Mouse (Mus musculus) left cerebral cortex, adult 2 months (tissue): ENCODE data around the gene E130114P18Rik. TPM values are rescaled to one million over a fixed set of nuclear protein-coding genes. Genes with fewer than 3 reads are reported as not detected.

Source experiments
- DNase-seq, 2 experiments: peaks; one replicate each; pipeline ENCODE4 v3.0.0; 2021 to 2022; ENCODE audit warnings: low spot score in 2 of 2, mixed read lengths in 1 of 2; ENCODE audit errors: extremely low spot score in 1 of 2
- H3K27ac ChIP-seq: fragments of 200-600 bp; 2 replicates; pipeline ENCODE4 v1.8.1; 2022
- H3K4me3 ChIP-seq: fragments of 200-600 bp; 2 replicates; pipeline ENCODE4 v1.8.1; 2022
- CTCF ChIP-seq: fragments of 200-600 bp; IDR thresholded peaks from 2 replicates; pipeline ENCODE4 v1.8.1; 2022; ENCODE audit warnings: antibody characterized with exemption, mild to moderate bottlenecking, moderate library complexity
- intact Hi-C: fragments of 180-260 bp; cut with DNase I; formaldehyde crosslinking; loops from one replicate; pipeline ENCODE4 v1.15.1; 2025
- total RNA-seq, 2 experiments: library from RNA; stranded (reverse); gene quantifications; 2 replicates each; pipeline ENCODE4 v1.2.3; 2021

E130114P18Rik gene
- total RNA-seq, 2 experiments from 2014 or later, result 3.7 to 4.9 TPM

DNA sequence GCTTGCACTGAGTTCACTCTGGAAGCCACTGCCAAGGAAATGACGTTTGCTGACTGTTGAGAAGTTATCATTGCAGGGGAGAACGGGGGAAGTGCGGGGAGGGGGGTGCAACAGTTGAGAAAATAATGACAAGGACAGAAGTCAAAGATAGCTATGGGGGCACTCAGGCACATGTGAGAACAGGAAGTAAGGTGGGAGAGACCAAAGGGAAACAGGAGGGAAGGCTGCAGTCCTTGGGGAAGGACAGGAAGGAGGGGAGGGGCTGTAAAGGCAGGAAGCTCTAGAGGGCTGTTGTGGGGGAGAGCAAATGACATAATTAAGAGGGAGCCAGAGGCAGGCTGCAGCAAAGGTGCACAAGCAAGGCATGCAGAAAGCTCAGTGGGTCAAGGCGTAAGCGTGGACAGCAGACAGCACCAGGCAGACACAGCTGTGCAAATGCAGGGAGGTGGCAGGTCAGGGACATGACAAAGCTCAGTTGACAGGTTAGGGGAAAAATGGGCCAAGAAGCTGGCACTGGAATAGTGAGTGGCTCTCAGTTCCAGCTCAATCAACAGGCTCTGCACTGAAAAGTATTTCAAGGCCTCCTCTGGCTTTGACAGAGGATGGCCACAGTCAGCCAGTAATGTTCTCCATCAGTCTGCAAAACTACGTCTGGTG, 103.9 kb downstream of the E130114P18Rik start:
- intact Hi-C loops, result no loop called here
- no peak for DNase-seq
- Histone ChIP-seq H3K4me3 (no peak overlapping the region), H3K27ac (no peak overlapping the region)
- no peak for TF ChIP-seq CTCF

DNA sequence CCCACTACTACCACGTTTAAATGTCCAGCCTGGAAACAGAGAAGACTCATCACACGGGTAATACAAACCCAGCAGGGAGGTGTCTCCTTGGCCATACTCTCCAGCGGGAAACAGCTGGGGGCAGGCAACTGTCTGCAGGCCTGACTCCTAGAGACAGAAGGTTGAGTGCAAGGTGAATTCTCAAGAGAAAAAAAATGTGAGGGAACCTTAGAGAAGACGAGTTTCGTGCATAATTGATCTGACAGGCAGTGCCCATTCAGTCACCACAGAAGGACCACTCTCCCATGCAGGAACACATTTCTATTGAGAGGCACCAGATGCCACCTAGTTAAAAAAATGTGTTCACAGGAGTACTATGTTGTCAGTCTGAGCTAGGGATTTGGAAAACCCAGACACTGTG, 105.4 kb downstream of the E130114P18Rik start:
- Histone ChIP-seq H3K27ac (no peak overlapping the region), H3K4me3 (no peak overlapping the region)
- TF ChIP-seq CTCF, result no peak
- intact Hi-C loops, result no loop called here
- DNase-seq, result no peak

DNA sequence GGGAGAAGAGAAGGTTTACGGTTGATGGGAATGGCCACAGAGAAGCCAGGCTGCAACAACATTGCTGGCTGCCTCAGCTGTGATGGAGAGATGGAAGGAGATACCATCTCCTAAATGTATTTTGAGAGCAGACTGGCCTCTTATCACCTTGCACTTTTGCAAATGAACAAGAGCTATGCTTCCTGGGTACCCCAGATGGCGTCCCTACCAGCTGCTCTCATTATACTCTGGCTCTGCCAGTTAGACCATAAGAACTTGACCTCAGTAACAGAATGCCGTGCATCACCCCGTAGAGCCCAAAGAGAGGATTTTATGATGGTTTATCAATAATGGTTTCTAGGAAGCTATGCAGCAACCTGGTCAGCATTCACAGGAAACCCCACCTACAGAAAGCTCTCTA, 106.0 kb downstream of the E130114P18Rik start:
- Histone ChIP-seq H3K27ac (no peak overlapping the region), H3K4me3 (no peak overlapping the region)
- TF ChIP-seq CTCF, result no peak
- intact Hi-C loops, result no loop called here
- DNase-seq, result no peak

DNA sequence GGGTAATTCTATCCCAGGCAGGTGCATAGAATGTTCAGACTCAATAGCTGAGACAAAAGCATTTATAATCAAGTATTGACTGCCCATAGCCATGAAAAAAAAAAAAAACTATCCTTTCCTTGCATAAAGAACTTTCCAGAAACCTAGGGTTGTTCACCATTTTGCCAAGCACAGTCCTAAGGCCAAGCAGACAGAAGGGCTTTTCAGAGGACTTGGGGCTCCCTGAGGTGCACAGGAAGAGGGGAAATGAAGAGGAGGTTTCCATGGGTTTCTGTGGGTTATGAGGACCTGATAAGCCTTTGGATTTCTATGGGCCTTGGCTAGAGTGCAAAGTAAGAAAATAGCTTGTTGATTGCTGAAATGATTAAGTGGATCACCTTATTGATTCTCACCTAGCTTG, 107.5 kb downstream of the E130114P18Rik start:
- no peak for TF ChIP-seq CTCF
- no peak overlapping the region for H3K4me3 ChIP-seq
- intact Hi-C loops, result no loop called here
- no peak for DNase-seq
- H3K27ac ChIP-seq, result no peak overlapping the region

DNA sequence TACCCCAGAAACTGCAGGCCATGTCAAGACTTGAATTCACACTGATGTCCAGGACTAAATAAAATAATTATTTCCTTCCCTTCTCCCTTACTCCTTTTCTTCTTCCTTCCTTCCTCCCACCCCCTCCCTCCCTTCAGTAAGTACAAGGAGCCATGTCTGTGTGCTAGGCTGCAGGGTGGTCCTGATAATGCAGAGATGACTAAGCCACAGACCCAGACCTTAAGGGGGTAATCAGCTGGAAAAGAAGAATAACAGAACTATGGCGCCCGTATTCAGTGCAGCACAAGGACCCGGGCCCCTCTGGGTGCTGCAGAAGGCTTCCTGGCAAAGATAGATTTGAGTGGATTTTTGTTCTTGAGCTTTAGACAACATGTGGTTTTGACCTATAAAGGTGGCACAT, 108.1 kb downstream of the E130114P18Rik start:
- intact Hi-C loops, result no loop called here
- DNase-seq, result no peak
- TF ChIP-seq CTCF, result no peak
- Histone ChIP-seq H3K27ac (no peak overlapping the region), H3K4me3 (no peak overlapping the region)

DNA sequence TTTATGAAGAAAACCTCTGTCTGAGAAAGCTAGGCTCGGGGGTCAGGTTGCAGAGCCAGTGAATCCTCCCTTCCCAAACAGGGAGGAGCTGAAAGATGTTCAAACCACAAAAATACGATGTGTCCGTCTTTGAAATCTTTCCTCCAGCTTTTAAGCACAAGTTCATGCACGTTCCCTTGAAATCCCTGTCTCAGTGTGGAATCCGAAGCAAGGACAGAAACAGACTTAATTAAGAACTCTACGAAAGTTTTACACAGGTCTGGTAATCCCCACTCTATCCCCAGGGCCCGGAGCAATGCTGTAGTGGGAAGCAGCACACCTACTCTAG, 112.5 kb downstream of the E130114P18Rik start:
- intact Hi-C loops, result no loop called here
- Histone ChIP-seq H3K4me3 (no peak overlapping the region), H3K27ac (no peak overlapping the region)
- TF ChIP-seq CTCF, result no peak
- DNase-seq, result no peak

DNA sequence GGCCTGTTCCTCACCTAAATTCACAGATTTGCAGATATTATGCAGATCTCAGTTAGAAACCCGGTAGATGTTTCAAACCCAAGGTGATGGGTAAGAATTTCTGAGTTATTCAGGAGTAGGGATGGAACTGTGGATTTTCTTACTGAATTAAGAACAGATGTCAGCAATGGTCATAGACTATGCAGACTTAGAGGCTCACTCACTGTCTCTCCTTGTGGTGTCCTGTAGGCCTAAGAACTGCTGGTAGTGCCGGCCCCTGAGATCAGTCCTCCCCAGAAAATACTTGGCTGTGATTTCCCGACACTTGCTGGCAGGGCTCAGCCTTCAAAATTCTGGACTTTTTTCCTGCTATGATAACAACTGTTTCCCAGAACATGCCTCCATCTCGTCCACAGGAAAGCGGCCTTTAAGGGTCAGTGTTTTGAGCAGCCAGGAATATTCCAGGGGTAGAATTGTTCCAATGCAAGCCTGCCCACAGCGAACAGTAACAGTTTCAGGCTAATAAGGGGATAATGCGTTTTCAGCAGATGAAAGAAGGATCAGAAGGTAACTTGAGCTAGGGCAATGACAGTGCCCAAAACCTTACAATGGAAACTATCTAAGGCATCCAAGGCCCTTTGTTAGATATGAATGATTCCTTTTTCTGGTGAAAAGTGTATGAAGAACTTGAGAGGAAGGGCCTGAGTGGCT, 113.0 kb downstream of the E130114P18Rik start:
- Histone ChIP-seq H3K4me3 (no peak overlapping the region), H3K27ac (no peak overlapping the region)
- no peak for DNase-seq
- intact Hi-C loops, result no loop called here
- no peak for TF ChIP-seq CTCF

DNA sequence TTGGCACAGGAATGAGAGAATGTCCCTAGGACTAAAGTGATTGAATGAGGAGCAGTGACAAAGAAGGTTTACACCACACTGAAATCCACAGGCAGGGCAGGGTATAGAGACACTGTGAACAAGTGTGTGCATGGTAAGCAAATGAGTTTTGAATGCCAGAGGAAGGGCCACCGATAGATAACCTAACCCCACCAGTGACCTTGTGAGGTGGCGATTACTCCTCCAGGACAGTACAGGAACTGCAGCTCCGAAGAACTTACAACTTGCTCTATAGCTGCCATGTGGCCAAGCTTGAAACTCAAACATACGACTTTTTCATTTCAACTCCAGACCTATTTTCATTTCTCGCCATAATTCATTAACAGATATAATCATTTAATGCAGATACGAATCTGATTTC, 114.0 kb downstream of the E130114P18Rik start:
- Histone ChIP-seq H3K27ac (no peak overlapping the region), H3K4me3 (no peak overlapping the region)
- intact Hi-C loops, result no loop called here
- TF ChIP-seq CTCF, result no peak; the same call in 1 of the 2 replicates
- DNase-seq, result no peak

DNA sequence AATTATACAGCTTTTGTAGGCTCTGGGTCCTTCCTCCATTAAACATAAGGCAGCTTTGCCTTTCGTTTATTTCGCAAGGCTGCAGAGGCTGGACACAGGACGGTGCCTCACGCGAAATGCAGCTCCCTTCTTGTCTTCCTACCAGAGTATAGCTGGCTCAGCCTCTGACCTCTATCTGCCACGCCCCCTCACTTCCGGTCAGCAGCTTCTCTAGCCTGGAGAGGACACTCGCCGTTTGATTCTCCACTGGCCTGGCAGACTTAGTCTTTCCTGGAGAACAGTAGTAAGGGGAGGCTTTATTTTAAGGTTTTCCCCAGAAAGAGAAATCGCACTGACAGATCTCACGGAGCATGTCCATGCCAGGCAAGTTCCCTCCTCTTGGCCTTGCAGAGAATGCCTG, 115.0 kb downstream of the E130114P18Rik start:
- no peak for DNase-seq
- intact Hi-C loops, result no loop called here
- H3K4me3 ChIP-seq, result no peak overlapping the region
- TF ChIP-seq CTCF, result no peak
- H3K27ac ChIP-seq, result no peak overlapping the region

DNA sequence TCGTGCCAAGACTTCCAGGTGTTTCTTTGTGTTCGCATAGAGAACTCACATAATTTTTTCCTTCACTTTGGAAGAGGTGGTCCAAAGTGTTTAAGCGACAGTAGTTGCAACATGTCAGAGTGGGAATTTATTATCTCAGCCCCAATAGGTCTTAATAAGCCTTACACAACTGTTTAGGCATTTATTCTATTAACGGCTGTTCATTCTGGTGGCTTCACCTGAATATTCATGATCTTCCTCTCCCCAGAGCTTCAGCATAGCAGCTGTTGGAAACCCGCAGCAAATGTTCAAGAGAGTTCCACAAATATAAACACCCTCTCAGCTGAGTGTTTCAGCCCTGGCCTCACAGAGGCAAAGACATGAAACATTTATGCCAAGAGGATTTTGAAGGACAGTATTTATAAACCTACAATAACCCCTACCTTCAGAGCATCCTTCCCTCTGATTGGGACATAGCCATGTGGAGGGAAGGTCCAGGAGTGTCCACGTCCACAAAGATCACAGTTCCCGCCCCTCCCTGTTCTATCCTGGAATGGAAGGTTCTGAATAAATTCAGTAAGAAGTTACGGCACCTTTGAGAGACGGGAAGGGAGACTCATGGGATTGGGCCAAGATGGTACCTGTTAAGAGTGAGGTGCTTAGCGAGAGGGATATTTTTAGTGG, 116.1 kb downstream of the E130114P18Rik start:
- no peak for DNase-seq
- intact Hi-C loops, result no loop called here
- no peak for TF ChIP-seq CTCF
- no peak overlapping the region for H3K4me3 ChIP-seq
- no peak overlapping the region for H3K27ac ChIP-seq

DNA sequence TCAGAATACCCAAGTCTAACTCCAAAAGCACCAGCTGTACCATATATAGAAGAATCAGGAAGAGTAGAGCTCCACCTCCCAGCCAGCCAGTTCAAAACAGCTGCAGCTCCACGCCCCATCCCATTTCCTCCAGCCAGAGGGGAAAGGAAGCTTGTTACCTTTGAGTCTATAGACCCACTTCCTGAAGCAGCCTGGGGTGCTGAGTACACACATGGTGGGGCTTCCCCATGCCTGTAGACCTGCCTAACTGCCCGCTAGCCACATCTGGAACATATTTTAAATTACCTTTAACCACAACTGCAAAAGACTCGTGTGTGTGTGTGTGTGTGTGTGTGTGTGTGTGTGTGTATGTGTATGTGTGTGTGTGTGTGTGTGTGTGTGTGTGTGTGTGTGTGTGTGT, 120.3 kb downstream of the E130114P18Rik start:
- TF ChIP-seq CTCF, result no peak
- intact Hi-C loops, result no loop called here

DNA sequence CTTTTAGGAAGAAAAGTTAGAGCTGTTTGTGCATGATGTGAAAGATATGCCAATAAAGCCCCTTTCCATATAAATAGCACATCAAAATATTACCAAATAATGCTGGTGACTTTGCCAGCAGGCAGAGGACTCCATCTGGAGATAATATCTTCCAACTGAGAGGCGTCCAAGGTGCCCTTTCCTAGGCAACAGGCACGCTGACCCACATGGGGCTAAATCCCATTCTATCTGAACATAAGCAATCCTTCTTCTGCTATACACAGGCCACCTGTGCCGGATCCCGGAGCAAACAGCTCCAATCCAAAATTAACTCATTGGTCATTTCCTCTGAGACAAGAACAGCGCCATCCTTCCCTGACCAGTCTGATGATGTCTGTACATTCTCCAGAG, 128.3 kb downstream of the E130114P18Rik start:
- no peak overlapping the region for H3K4me3 ChIP-seq
- intact Hi-C loops, result loop anchor here (2.0 kb wide), 1 partner anchor 31 kb away; no protein-coding TSS in a partner anchor
- DNase-seq, result no peak
- no peak for TF ChIP-seq CTCF
- peak overlapping the region; percentile 9; the same call in 1 of the 2 replicates for H3K27ac ChIP-seq

More for the DNA sequence above, 120.3 kb downstream of the E130114P18Rik start:
- Histone ChIP-seq H3K27ac (no peak overlapping the region), H3K4me3 (no peak overlapping the region)
- DNase-seq, result no peak
